Mouse (Mus musculus) neutrophil, adult 5-6 weeks (primary cell): ENCODE data around the gene Fmn2. TPM values are rescaled to one million over a fixed set of nuclear protein-coding genes. Genes with fewer than 3 reads are reported as not detected.

ENCODE experiments used
- ATAC-seq: fragments of 151-379, 151-347 bp; 2 replicates; pipeline ENCODE4 v1.8.0; 2017; ENCODE audit warnings: mild to moderate bottlenecking, moderate TSS enrichment; ENCODE audit not compliant: insufficient number of reproducible peaks, poor library complexity, low FRiP score, severe bottlenecking; ENCODE audit errors: extremely low read depth
- total RNA-seq: library from RNA; stranded (forward); fragments of 200-1000 nt; gene quantifications from 2 replicates; pipeline ENCODE4 v1.2.3, GENCODE M21; 2017

Fmn2 gene
- total RNA-seq, 1 experiment from 2014 or later: 0.12 TPM

- ATAC-seq: no peak
Observed at GRCm38 (mm10) chr1:174553272-174554007, 51.8 kb downstream of the Fmn2 start.

GRCm38 (mm10) chr1:174555412-174555811 is 53.8 kb downstream of the Fmn2 start:
- no peak for ATAC-seq

- ATAC-seq: no peak
Observed at GRCm38 (mm10) chr1:174557211-174557610, 55.6 kb downstream of the Fmn2 start.

GRCm38 (mm10) chr1:174557841-174558240 is 56.2 kb downstream of the Fmn2 start:
- ATAC-seq: no peak

GRCm38 (mm10) chr1:174558488-174558887 is 56.9 kb downstream of the Fmn2 start:
- no peak for ATAC-seq

GRCm38 (mm10) chr1:174564561-174564960 is 62.9 kb downstream of the Fmn2 start:
- no peak for ATAC-seq

GRCm38 (mm10) chr1:174568609-174569008 is 67.0 kb downstream of the Fmn2 start:
- ATAC-seq: no peak

GRCm38 (mm10) chr1:174592420-174592980 is 90.9 kb downstream of the Fmn2 start:
- ATAC-seq: no peak

- no peak for ATAC-seq
Observed at GRCm38 (mm10) chr1:174594989-174595388, 93.4 kb downstream of the Fmn2 start.

GRCm38 (mm10) chr1:174597495-174597894 is 95.9 kb downstream of the Fmn2 start:
- ATAC-seq: no peak

GRCm38 (mm10) chr1:174598226-174598625 is 96.6 kb downstream of the Fmn2 start:
- no peak for ATAC-seq

GRCm38 (mm10) chr1:174600041-174600440 is 98.4 kb downstream of the Fmn2 start:
- no peak for ATAC-seq

GRCm38 (mm10) chr1:174600620-174601019 is 99.0 kb downstream of the Fmn2 start:
- ATAC-seq: no peak

GRCm38 (mm10) chr1:174617368-174617767 is 115.7 kb downstream of the Fmn2 start:
- no peak for ATAC-seq

- ATAC-seq: no peak
Observed at GRCm38 (mm10) chr1:174621512-174621911, 119.9 kb downstream of the Fmn2 start.

GRCm38 (mm10) chr1:174623054-174623453 is 121.4 kb downstream of the Fmn2 start:
- ATAC-seq: no peak

GRCm38 (mm10) chr1:174630074-174630473 is 128.4 kb downstream of the Fmn2 start:
- ATAC-seq: no peak

- ATAC-seq: no peak
Observed at GRCm38 (mm10) chr1:174636291-174636690, 134.7 kb downstream of the Fmn2 start.

GRCm38 (mm10) chr1:174637564-174638085 is 136.0 kb downstream of the Fmn2 start:
- no peak for ATAC-seq

GRCm38 (mm10) chr1:174640901-174641300 is 139.3 kb downstream of the Fmn2 start:
- no peak for ATAC-seq
